Mouse (Mus musculus) CH12.LX (cell line): ENCODE results near the gene Fam114a1.

Experiments
- CHD2 ChIP-seq: IDR thresholded peaks from 2 replicates; pipeline ENCODE4 v1.6.1; 2011; ENCODE audit warnings: low read length, improper control_type of control experiment
- CTCF ChIP-seq, 2 experiments: IDR thresholded peaks in 1 of 2; conservative IDR thresholded peaks in 1 of 2; 2 replicates each; pipeline ENCODE4 v1.5.1; 2011 to 2012; ENCODE audit warnings: low read depth in 2 of 2, low read length in 2 of 2, improper control_type of control experiment in 1 of 2, inconsistent platforms in 1 of 2, mild to moderate bottlenecking in 1 of 2, moderate library complexity in 1 of 2
- ELF1 ChIP-seq: IDR thresholded peaks from 2 replicates; pipeline ENCODE4 v1.6.1; 2014; ENCODE audit warnings: low read depth, mild to moderate bottlenecking, inconsistent platforms, low read length, improper control_type of control experiment
- MAX ChIP-seq: IDR thresholded peaks from 2 replicates; pipeline ENCODE4 v1.6.1; 2011; ENCODE audit warnings: low read length, improper control_type of control experiment
- POLR2A ChIP-seq: IDR thresholded peaks from 2 replicates; pipeline ENCODE4 v1.6.1; 2011; ENCODE audit warnings: low read depth, mild to moderate bottlenecking, improper control_type of control experiment, low read length
- SMC3 ChIP-seq: IDR thresholded peaks from 2 replicates; pipeline ENCODE4 v1.6.1; 2011; ENCODE audit warnings: low read depth, low read length, improper control_type of control experiment
- ZC3H11A ChIP-seq: IDR thresholded peaks from 2 replicates; pipeline ENCODE4 v1.6.1; 2012; ENCODE audit warnings: low read depth, mild to moderate bottlenecking, inconsistent platforms, low read length, improper control_type of control experiment

DNA sequence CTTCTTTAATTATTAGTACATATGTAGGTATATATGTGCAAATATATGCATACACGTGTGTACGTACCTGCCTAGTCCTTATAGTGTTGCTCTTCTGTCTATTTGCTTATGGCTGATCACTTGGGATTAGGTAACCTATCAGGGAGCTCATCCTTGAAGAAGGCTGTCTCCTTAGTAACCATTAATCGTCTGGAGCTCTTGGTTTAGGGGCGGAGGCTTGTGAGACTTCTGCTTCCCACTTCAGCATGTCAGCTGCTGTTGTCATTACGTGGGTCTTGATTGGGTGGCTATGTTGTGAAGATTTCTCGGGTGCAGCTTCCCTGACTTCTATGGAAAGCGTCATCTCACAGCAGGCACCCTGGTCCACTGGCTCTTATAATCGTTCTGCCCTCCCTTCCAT is 7.3 kb downstream of the Fam114a1 start:
- TF ChIP-seq POLR2A: no peak
- TF ChIP-seq SMC3: no peak
- TF ChIP-seq MAX: no peak
- TF ChIP-seq ELF1: no peak
- TF ChIP-seq CTCF (conservative IDR thresholded peaks at IDR 0.05 in 1 of 2, IDR thresholded peaks at IDR 0.05 in 1 of 2; ENCODE audit: low read depth in 2 of 2, low read length in 2 of 2): no peak
- TF ChIP-seq ZC3H11A: no peak
- TF ChIP-seq CHD2: no peak
